Mouse (Mus musculus): ENCODE measurements around the gene Rai2. TPM values are rescaled to one million over a fixed set of nuclear protein-coding genes. Genes with fewer than 3 reads are reported as not detected.
"Not testable (repeated sequence)": the region's sequence is repeated elsewhere in the genome, so short reads cannot be mapped to it uniquely, and the experiment has no call there.

Gene Rai2
- polyA plus RNA-seq, 1 experiment = 6.3 TPM

GRCm38 (mm10) chrX:161745296-161745695 lies 28.4 kb downstream of the Rai2 start:
- H3K4me1 ChIP-seq (ENCODE audit: control insufficient read depth, insufficient read depth, insufficient read length, low read length) = peaks cover 3% of the 10 kb centered on the region; the same call in 1 of the 2 replicates
- no peak overlapping the region for H3K27ac ChIP-seq (replicated peaks; ENCODE audit: low read depth, low read length)
- no peak overlapping the region for H3K4me3 ChIP-seq (ENCODE audit: insufficient read depth, low read depth, low read length)

- H3K4me1 ChIP-seq (ENCODE audit: control insufficient read depth, insufficient read depth, insufficient read length, low read length) = peaks cover 3% of the 10 kb centered on the region; the same call in 1 of the 2 replicates
- H3K27ac ChIP-seq (replicated peaks; ENCODE audit: low read depth, low read length) = peak overlapping the region; percentile 72
- no peak overlapping the region for H3K4me3 ChIP-seq (ENCODE audit: insufficient read depth, low read depth, low read length)
Observed at GRCm38 (mm10) chrX:161747337-161747736, 30.5 kb downstream of the Rai2 start.

DNA sequence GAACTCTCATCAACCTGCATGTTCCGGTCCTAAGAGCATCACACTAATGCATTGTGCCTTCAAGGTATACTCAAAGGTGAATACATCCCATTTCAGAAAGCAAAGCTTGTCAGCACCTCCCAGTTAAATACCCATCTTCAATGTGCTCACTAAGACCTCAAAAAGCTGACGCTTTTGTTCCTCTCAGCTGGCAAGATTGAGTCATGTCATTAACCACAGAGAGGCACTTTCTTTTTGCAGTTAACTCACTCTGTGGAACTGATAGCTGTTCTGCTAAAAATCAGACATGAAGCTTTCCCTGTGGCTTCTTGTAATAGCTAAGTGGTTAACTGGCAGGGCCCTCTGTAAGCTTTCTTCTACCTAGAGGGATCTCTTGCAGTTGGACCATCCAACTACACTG lies 36.6 kb downstream of the Rai2 start:
- Histone ChIP-seq H3K27ac (replicated peaks; ENCODE audit: low read depth, low read length) (no peak overlapping the region), H3K4me1 (ENCODE audit: control insufficient read depth, insufficient read depth, insufficient read length, low read length) (no peaks in the 10 kb centered on the region), H3K4me3 (ENCODE audit: insufficient read depth, low read depth, low read length) (no peak overlapping the region)

DNA sequence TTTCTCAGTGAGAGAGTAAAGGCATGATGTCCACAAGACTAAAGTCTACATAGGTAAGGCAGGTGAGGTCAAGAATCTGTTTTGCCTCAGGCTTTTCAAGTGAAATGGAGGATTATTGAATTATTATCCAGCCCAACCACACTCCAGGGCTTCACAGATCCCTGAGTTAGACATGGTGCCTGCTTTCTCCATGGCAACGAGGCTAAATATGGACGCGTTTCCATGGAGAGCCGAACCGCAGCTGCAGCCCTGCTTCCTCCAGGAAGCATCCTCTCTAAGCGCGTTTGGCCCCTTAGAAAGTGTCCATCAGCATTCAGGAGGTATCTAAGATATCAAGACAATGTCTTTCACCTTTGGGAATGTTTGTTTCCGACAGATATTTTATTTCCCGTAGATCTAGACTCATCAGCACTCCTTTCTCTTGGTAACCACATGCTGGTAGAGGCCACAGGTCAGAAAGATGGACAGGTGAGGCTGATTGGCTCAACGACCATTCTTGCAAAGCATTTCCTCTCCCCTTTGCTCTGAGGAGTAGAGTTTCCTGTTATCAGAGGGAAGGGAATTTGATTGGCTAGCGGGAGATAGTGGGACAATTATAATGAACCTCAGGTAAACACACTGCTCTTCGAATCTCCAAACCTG lies 59.6 kb downstream of the Rai2 start:
- no peak overlapping the region for H3K4me3 ChIP-seq (ENCODE audit: insufficient read depth, low read depth, low read length)
- no peak overlapping the region for H3K27ac ChIP-seq (replicated peaks; ENCODE audit: low read depth, low read length)
- no peaks in the 10 kb centered on the region for H3K4me1 ChIP-seq (ENCODE audit: control insufficient read depth, insufficient read depth, insufficient read length, low read length)

- Histone ChIP-seq H3K4me1 (ENCODE audit: control insufficient read depth, insufficient read depth, insufficient read length, low read length) (no peaks in the 10 kb centered on the region), H3K27ac (replicated peaks; ENCODE audit: low read depth, low read length) (no peak overlapping the region), H3K4me3 (ENCODE audit: insufficient read depth, low read depth, low read length) (no peak overlapping the region)
Observed at GRCm38 (mm10) chrX:161780321-161781034, 63.6 kb downstream of the Rai2 start.

DNA sequence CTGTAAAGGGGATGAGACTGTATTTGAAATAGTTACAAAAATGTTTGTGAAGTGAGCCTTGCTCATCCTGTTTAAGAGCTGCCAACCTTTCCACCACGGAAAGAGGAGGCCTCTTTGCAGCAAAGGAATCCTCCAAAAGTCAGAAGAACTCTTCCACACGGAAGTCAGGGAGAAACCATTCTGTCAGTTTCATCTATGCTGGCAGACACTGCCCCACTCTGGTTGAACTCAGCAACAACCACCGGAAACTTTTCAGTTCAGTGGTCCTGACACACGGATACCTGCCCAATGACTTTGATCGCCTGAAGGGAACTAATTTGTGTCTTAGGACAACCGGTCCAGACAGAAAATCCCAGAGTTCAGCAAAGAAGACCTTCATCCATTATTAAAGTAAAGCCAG lies 73.3 kb downstream of the Rai2 start:
- H3K4me3 ChIP-seq (ENCODE audit: insufficient read depth, low read depth, low read length) = no peak overlapping the region
- no peaks in the 10 kb centered on the region for H3K4me1 ChIP-seq (ENCODE audit: control insufficient read depth, insufficient read depth, insufficient read length, low read length)
- H3K27ac ChIP-seq (replicated peaks; ENCODE audit: low read depth, low read length) = no peak overlapping the region

- not testable (repeated sequence) for H3K4me3 ChIP-seq (ENCODE audit: insufficient read depth, low read depth, low read length); H3K4me1 ChIP-seq (ENCODE audit: control insufficient read depth, insufficient read depth, insufficient read length, low read length); H3K27ac ChIP-seq (replicated peaks; ENCODE audit: low read depth, low read length)
Observed at GRCm38 (mm10) chrX:161826186-161826585, 109.3 kb downstream of the Rai2 start.
